Mouse (Mus musculus): ENCODE measurements at regions not wholly inside any gene's neighbourhood (a gene's known extent, or its start where the extent isn't known, plus 50 kb on each side); places are given as distances from the start of the nearest gene placed in this dataset.

DNA sequence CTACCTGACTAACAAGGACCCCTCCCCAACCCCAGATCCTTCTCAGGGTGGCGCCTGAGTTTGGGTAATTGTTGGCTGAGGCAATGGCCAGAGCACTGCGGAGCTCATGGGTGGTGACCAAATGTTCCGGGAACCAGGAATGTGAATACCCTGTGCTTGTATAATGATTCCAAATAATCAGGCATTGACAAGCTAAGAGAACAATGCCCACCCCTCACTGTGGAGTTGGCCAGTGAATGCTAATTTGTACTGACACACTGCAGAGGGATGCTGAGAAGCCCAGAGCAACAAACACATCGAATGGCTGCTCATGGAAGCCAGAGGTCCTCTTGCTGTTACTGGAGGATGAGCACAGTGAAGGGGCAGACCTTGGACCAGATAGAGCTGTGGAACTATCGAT lies 62.8 kb upstream of the Mbnl2 start:
- ATAC-seq (ENCODE audit: low FRiP score) (no peak), DNase-seq (ENCODE audit: low spot score) (no peak)

DNA sequence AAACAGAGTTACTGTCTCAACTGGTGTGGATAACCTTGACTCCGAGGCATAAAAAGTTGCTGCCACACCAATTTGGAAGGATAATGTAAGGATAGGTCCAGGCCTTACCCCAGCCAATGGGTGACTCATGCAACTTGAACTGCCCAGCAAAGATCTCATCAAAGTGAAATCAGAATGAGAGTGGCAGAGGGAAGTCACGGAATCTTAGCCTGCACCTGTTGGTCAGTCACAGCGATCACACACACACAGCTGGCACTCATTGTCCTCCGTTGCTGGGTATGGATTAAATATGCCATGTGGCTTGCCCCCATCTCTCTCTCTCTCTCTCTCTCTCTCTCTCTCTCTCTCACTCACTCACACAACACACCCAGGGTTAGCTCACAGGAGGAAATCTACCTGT lies 56.2 kb upstream of the Mbnl2 start:
- no peak overlapping the region for H3K4me2 ChIP-seq (ENCODE audit: low read depth, low read length, poor library complexity, severe bottlenecking)
- no peaks in the 10 kb centered on the region for H3K27me3 ChIP-seq (ENCODE audit: insufficient read depth, low read length)
- 87% methylated on average over 4 of the region's 4 CpGs for WGBS
- H3K36me3 ChIP-seq (ENCODE audit: insufficient read depth, low read length), result no peaks in the 10 kb centered on the region
- ATAC-seq (ENCODE audit: low FRiP score), result no peak
- H3K4me3 ChIP-seq (ENCODE audit: low read depth, low read length), result no peak overlapping the region
- 0 out of 2 replicates have a peak, but pooled peaks cover 2% of the 10 kb centered on the region for H3K9me3 ChIP-seq (ENCODE audit: low read length)
- no peak for DNase-seq (ENCODE audit: low spot score)
- TF ChIP-seq CTCF (IDR thresholded peaks at IDR 0.05), result no peak
- H3K4me1 ChIP-seq (ENCODE audit: insufficient read depth, low read length), result no peaks in the 10 kb centered on the region
- H3K9ac ChIP-seq (replicated peaks; ENCODE audit: low read length, poor library complexity, severe bottlenecking), result no peak overlapping the region
- H3K27ac ChIP-seq (ENCODE audit: low read depth, low read length), result no peak overlapping the region

More for the DNA sequence above, 62.8 kb upstream of the Mbnl2 start:
- no peaks in the 10 kb centered on the region for H3K36me3 ChIP-seq (ENCODE audit: insufficient read depth, low read length)
- no peak for TF ChIP-seq CTCF (IDR thresholded peaks at IDR 0.05)
- no peak overlapping the region for H3K4me2 ChIP-seq (ENCODE audit: low read depth, low read length, poor library complexity, severe bottlenecking)
- H3K9me3 ChIP-seq (ENCODE audit: low read length), result 0 out of 2 replicates have a peak, but pooled peaks cover 2% of the 10 kb centered on the region
- H3K4me3 ChIP-seq (ENCODE audit: low read depth, low read length), result no peak overlapping the region
- H3K27ac ChIP-seq (ENCODE audit: low read depth, low read length), result no peak overlapping the region
- H3K9ac ChIP-seq (replicated peaks; ENCODE audit: low read length, poor library complexity, severe bottlenecking), result no peak overlapping the region
- no peaks in the 10 kb centered on the region for H3K4me1 ChIP-seq (ENCODE audit: insufficient read depth, low read length)
- WGBS, result 58% methylated on average over 5 of the region's 5 CpGs
- no peaks in the 10 kb centered on the region for H3K27me3 ChIP-seq (ENCODE audit: insufficient read depth, low read length)

DNA sequence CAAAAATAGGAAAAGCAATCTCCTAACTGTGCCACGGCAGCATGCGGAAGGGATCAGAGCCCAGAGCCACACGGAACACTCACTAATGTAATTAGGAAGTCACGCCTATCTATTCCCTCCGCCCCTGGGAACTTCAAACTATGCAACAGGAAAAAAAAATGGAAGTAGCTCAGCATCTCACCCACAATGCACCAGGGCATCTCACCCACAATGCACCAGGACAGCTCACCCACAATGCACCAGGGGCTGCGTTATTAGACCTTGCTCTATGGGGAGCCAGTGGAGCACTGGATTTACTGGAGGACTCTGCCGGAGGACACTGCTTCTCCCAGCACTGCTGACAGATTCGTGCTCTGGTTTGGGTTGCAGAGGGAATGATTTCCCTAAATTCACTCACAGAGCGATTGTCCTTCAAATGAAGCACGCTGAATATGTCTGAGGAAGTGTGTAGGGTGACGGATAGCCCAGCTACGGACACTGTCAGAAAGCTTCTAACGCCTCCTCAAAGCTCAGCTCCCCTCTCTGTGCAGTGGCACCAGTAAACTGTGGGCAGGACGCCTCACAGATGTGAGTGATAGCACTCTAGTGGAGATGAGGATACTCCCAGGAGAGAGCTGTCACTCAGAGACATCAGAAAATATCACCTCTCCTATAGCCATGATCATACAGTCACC lies 51.8 kb upstream of the Mbnl2 start:
- peaks cover 6% of the 10 kb centered on the region; the same call in 1 of the 2 replicates for H3K9me3 ChIP-seq (ENCODE audit: low read length)
- H3K4me1 ChIP-seq (ENCODE audit: insufficient read depth, low read length), result no peaks in the 10 kb centered on the region
- H3K9ac ChIP-seq (replicated peaks; ENCODE audit: low read length, poor library complexity, severe bottlenecking), result no peak overlapping the region
- DNase-seq (ENCODE audit: low spot score) (peak; percentile 33), ATAC-seq (ENCODE audit: low FRiP score) (0 out of 2 replicates have a peak, but pooled peaks have one; percentile 27)
- H3K4me2 ChIP-seq (ENCODE audit: low read depth, low read length, poor library complexity, severe bottlenecking), result no peak overlapping the region
- no peak for TF ChIP-seq CTCF (IDR thresholded peaks at IDR 0.05)
- no peaks in the 10 kb centered on the region for H3K36me3 ChIP-seq (ENCODE audit: insufficient read depth, low read length)
- 63% methylated on average over 14 of the region's 14 CpGs for WGBS
- no peak overlapping the region for H3K4me3 ChIP-seq (ENCODE audit: low read depth, low read length)
- no peak overlapping the region for H3K27ac ChIP-seq (ENCODE audit: low read depth, low read length)
- no peaks in the 10 kb centered on the region for H3K27me3 ChIP-seq (ENCODE audit: insufficient read depth, low read length)

DNA sequence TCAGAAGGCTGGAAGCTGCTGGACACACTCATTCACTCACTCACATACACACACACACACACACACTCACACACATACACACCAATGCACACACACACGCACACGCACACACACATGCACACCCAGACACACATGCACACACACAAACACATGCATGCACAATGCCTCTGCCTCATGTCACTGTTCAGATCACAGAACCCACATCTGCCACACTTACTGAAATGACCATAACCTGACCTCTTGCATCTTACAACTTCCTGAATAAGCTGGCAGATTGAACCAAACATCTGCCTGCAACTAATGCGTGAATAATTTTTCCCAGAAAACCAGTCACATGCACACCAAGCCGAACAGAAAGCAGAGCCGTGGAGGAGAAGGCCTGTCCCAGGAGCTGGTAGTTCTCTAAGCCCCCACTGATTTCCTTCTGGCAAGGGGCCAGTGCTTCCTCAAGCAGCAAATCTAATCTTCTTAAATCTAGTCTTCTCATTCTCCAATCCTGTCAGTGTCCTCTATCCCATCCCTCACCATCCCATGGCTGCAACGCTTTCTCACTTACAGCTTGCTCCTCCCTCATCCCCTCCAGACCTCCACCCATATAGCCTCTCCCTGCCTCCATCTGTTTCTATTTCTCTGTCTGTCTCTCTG lies 51.1 kb upstream of the Mbnl2 start:
- DNase-seq (ENCODE audit: low spot score), result peak; percentile 80
- no peaks in the 10 kb centered on the region for H3K36me3 ChIP-seq (ENCODE audit: insufficient read depth, low read length)
- H3K27me3 ChIP-seq (ENCODE audit: insufficient read depth, low read length), result no peaks in the 10 kb centered on the region
- WGBS, result 44% methylated on average over 6 of the region's 6 CpGs
- peaks cover 6% of the 10 kb centered on the region; the same call in 1 of the 2 replicates for H3K9me3 ChIP-seq (ENCODE audit: low read length)
- no peak overlapping the region for H3K9ac ChIP-seq (replicated peaks; ENCODE audit: low read length, poor library complexity, severe bottlenecking)
- H3K27ac ChIP-seq (ENCODE audit: low read depth, low read length), result no peak overlapping the region
- H3K4me2 ChIP-seq (ENCODE audit: low read depth, low read length, poor library complexity, severe bottlenecking), result no peak overlapping the region
- no peaks in the 10 kb centered on the region for H3K4me1 ChIP-seq (ENCODE audit: insufficient read depth, low read length)
- ATAC-seq (ENCODE audit: low FRiP score), result peak; percentile 10; the same call in 1 of the 2 replicates
- H3K4me3 ChIP-seq (ENCODE audit: low read depth, low read length), result no peak overlapping the region
- TF ChIP-seq CTCF (IDR thresholded peaks at IDR 0.05), result no peak

DNA sequence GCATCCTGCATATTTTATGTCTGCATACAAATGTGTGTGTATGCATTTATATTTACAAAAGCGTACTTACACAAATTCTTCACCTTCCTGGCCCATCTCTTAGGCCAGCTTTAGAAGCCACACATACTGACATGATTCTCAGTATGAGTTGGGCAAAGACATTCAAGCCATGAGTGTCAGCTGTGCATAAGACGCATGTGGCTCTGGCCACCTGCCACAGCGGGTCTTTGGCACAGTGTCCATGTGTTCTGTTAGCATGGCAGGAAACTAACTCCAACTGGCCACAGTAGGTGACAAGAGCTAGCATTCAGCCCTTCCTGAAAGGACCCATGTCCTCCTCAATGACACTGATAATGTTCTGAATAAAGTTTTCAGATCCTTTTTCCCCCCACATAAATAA lies 49.8 kb upstream of the Mbnl2 start:
- TF ChIP-seq CTCF (IDR thresholded peaks at IDR 0.05), result no peak
- H3K4me1 ChIP-seq (ENCODE audit: insufficient read depth, low read length), result no peaks in the 10 kb centered on the region
- no peak overlapping the region for H3K27ac ChIP-seq (ENCODE audit: low read depth, low read length)
- no peaks in the 10 kb centered on the region for H3K36me3 ChIP-seq (ENCODE audit: insufficient read depth, low read length)
- no peak overlapping the region for H3K4me3 ChIP-seq (ENCODE audit: low read depth, low read length)
- no peaks in the 10 kb centered on the region for H3K27me3 ChIP-seq (ENCODE audit: insufficient read depth, low read length)
- H3K4me2 ChIP-seq (ENCODE audit: low read depth, low read length, poor library complexity, severe bottlenecking), result no peak overlapping the region
- no peak overlapping the region for H3K9ac ChIP-seq (replicated peaks; ENCODE audit: low read length, poor library complexity, severe bottlenecking)
- 74% methylated on average over 3 of the region's 3 CpGs for WGBS
- ATAC-seq (ENCODE audit: low FRiP score) (no peak), DNase-seq (ENCODE audit: low spot score) (peak; percentile 78)
- peaks cover 6% of the 10 kb centered on the region; the same call in 1 of the 2 replicates for H3K9me3 ChIP-seq (ENCODE audit: low read length)
